Mouse (Mus musculus) C2C12 (cell line): ENCODE results near the gene Nob1.

Source experiments
- CTCF ChIP-seq: IDR thresholded peaks from one replicate; pipeline ENCODE4 v1.5.1; 2011; ENCODE audit not compliant: control insufficient read depth, insufficient read depth, insufficient read length
- MAX ChIP-seq: IDR thresholded peaks from one replicate; pipeline ENCODE4 v1.6.1; 2011; ENCODE audit warnings: mild to moderate bottlenecking, control low read depth
- MYOG ChIP-seq: IDR thresholded peaks from one replicate; pipeline ENCODE4 v1.6.1; 2011; ENCODE audit not compliant: control insufficient read depth, insufficient read length; ENCODE audit errors: extremely low read depth
- USF1 ChIP-seq: IDR thresholded peaks from one replicate; pipeline ENCODE4 v1.6.1; 2011; ENCODE audit warnings: low read depth, mild to moderate bottlenecking, control low read depth, moderate library complexity

DNA sequence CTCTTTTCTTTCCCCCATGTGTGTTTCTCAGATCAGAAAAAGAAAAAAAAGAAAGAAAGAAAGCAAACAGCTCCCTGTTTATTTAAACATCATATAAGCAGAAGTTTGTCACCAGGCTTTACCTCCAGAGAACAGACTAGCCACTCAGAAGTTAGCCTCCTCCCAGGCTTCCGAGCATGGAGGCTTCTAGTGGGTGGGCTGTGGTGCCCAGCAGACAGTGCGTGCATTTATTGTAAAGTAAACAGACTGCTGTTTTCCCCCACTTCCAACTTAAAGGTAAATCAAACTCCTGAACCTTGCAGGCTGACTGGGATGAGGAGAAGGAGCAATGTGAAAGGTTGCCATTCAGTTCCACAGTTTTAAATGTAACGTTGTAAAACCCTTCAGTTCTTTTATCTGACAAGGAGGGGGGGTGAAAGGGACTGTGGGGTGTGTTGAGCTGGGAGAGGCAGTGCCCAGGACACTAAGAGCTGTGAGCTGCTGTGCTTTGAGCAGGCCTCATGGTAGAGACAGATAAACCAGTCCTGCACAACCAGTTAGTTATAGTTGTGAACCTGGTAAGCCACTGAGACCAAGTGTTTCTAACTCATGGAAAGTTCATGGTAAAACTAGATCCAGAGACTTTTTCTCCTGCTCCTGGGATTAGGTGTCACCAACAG lies 40.6 kb upstream of the Nob1 start:
- TF ChIP-seq CTCF (no peak), MAX (no peak), MYOG (no peak), USF1 (no peak)
